Mouse (Mus musculus) adrenal gland, adult 10 weeks (tissue): ENCODE measurements around the gene Yipf2. TPM values are rescaled to one million over a fixed set of nuclear protein-coding genes. Genes with fewer than 3 reads are reported as not detected.

Experiments used
- polyA plus RNA-seq: library from polyadenylated mRNA; stranded (reverse); fragments of 350-450 nt; fragmentation: Illumina TruSeq; extraction: RNeasy Lipid Tissue Mini Kit (QIAGEN cat#74804); gene quantifications from one replicate; pipeline ENCODE4 v1.2.3, GENCODE M21; 2014; ENCODE audit warnings: low read depth, low replicate concordance

Gene Yipf2
- 9.4 TPM for polyA plus RNA-seq

DNA sequence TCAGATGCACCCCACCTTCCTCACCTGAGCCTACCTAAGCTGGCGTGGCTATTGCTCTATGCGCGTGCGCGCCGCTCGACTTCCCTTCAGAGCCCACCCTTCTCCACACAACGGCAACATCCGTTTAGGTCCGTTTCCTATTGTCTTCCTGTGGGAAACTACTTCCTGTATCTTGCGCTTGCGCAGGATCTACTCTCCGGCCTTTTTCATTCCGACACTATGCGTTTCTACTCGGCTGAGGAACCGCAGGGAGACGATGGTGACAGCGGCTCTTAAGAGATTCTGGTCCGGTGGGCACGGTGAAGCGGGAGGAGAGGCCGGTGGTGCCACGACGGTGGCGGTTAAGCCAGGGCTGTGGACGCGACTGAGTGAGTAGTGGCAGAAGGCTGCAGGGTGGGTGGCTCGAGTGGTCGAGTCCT, at the start of gene Yipf2, which contains the start of gene Timm29:
Gene Yipf2, minus strand, starts transcription at position 126 of the 419 bp plus-strand sequence.
Gene Timm29, plus strand, starts transcription at position 20 of the 419 bp plus-strand sequence.

DNA sequence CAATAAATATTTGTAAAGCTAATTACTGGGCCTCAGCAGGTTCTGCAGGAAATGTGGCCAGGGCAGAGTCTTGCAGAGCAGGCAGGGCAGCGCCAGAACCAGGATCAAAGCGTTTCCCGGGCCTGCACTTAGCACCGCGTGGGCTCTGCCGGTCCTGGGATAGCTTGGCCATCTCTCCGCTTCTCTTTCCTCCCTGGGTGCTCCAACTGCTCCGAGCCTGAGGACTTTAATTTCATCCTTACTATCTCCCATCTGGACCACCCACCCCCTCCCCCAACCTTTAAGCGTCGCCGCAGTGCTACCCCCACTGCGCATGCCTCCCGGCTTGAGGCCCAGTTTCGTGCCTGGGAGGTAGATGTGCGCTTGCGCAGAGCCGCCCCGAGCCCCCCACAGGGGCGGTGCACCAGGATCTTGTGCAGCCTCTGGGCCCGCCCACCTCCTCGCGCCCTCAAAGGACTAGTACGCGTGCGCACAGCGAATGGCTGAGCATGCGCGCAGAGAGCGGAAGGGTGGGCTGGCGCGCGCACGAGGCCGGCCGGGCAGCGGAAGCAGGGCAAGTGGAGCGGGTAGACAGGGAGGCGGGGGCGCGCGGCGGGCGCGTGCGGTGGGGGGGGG, 23.1 kb upstream of the Yipf2 start, which contains the start of gene Smarca4:
Gene Smarca4, plus strand, starts transcription at position 553 of the 615 bp plus-strand sequence.

DNA sequence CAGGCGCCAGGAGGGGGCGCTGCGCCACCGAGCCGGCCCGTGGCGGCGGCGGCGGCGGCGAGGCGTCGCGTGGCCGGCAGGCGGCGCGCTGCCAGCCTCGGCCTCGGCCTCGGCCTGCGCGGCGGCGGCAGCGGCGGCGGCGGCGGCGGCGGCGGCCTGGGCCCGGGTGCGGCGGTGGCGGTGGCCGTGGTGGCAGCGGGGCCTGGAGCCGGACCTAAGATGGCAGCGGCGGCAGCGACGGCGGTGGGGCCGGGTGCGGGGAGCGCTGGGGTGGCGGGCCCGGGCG, 45.9 kb downstream of the Yipf2 start, which contains the start of gene Carm1:
Gene Carm1, plus strand, starts transcription at position 106 of the 286 bp plus-strand sequence.

Other genes starting within 250 kb of the Yipf2 start
- gene Ilf3, start 225.0 kb downstream of the Yipf2 start, polyA plus RNA-seq: 20.9 TPM
- gene Qtrt1, start 181.0 kb downstream of the Yipf2 start, polyA plus RNA-seq: not detected
- gene Dnm2, start 167.9 kb downstream of the Yipf2 start, polyA plus RNA-seq: 22.1 TPM
- 2.9 TPM for gene Tmed1, start 82.6 kb downstream of the Yipf2 start, polyA plus RNA-seq
- gene AB124611, start 66.7 kb downstream of the Yipf2 start, polyA plus RNA-seq: 1.0 TPM
- gene Carm1, start 45.9 kb downstream of the Yipf2 start, polyA plus RNA-seq: 4.1 TPM
- gene Timm29, start 106 bp downstream of the Yipf2 start, polyA plus RNA-seq: 78.3 TPM
- gene Smarca4, start 23.3 kb upstream of the Yipf2 start, polyA plus RNA-seq: 5.7 TPM
- gene Ldlr, start 130.7 kb upstream of the Yipf2 start, polyA plus RNA-seq: 37.2 TPM
- 0.58 TPM for gene Spc24, start 167.5 kb upstream of the Yipf2 start, polyA plus RNA-seq
- gene Kank2, start 205.9 kb upstream of the Yipf2 start, polyA plus RNA-seq: 13.8 TPM
- not detected for gene Angptl8, start 242.7 kb upstream of the Yipf2 start, polyA plus RNA-seq